Mouse (Mus musculus): ENCODE results near the gene Mta1.

DNA sequence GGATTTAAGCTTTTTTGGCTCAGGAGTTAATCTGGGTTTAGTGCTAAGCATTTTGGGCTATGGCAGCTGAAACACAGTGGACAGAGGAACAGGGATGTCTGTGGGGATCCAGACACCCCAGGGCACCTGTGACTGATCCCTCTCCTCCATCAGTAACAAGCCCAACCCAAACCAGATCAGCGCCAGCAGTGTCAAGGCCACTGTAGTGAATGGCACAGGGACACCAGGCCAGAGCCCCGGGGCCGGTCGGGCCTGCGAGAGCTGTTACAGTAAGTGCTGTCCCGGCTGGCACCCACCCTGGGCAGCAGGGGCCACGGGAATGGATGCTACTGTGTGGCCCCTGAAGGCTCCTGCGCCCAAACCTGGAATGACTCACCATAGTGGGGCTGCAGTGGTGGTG is 32.7 kb downstream of the Mta1 start:
- TF ChIP-seq POLR2A (IDR thresholded peaks at IDR 0.05; ENCODE audit: control insufficient read depth, extremely low read depth, insufficient read depth, low read length, poor library complexity) (no peak), CTCF (IDR thresholded peaks at IDR 0.05; ENCODE audit: borderline replicate concordance, control insufficient read depth, extremely low read depth, insufficient read depth, low read length, poor library complexity) (no peak)
